13 mouse cellular contexts compared by ENCODE assay signal in the genomic region with DNA sequence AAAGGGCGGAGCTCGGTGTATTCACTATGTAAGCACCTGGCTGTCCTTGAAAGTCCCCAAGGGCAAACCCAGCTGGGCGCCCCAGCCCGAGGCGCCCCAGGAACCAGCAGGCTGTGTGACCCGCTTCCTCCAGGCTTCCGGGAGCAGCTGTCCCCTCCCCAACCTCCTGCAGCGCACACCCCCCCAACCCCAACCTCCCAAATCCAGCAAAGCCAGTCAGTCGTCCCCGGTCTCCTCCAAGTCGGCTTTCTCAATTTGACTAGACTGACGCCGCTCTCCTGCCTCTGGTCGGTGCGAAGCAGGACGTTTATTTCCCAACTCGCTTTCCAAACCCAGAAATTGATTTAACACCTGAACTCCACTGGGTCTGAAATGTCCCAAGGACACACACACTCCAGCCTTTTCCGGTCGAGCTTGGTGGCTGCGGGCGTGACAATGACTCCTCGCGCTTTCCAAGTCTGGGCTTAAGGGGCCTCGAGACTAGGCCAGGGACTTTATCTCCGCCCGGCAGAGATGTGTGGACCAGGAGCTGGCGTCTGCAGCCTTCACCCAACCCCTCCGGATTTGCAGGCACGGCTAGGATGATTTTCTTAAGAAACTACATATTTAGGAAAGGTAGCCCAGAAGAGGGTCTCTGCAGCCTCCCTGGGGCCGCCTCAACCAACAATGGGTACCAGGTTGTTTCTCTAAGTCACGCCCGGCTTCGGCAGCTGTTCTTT. TPM values are rescaled to one million over a fixed set of nuclear protein-coding genes. Genes with fewer than 3 reads are reported as not detected.
DNase-seq lines count a peak whose midpoint lies in the region; ATAC-seq and TF ChIP-seq lines count a peak whose summit lies in the region.
"Had no signal": no experiment of that assay in that cellular context is flagged by ENCODE, and none has a peak within 500 bp of the region (broad histone marks: within the 10 kb centered on the region; RNA-seq: fewer than 3 reads in every experiment).

No protein-coding gene starts in this region.

- H3K27me3 ChIP-seq in heart, postnatal 0 days (ENCODE audit: control insufficient read depth, insufficient read depth, low read length): peaks cover 100% of the 10 kb centered on the region
- peaks cover 93% of the 10 kb centered on the region for H3K27me3 ChIP-seq in hindbrain, embryonic 15.5 days
- H3K27me3 ChIP-seq in midbrain, embryonic 14.5 days (ENCODE audit: control insufficient read depth, insufficient read depth, low read length): peaks cover 31% of the 10 kb centered on the region
- H3K27me3 ChIP-seq: CH12.LX had no signal

- TF ChIP-seq EP300 in heart, postnatal 0 days (IDR thresholded peaks at IDR 0.05; ENCODE audit: low read depth): no peak

- H3K36me3 ChIP-seq in heart, postnatal 0 days (replicated peaks; ENCODE audit: control insufficient read depth, insufficient read depth, low read length): no peaks in the 10 kb centered on the region
- H3K36me3 ChIP-seq in hindbrain, embryonic 15.5 days: no peaks in the 10 kb centered on the region
- H3K36me3 ChIP-seq in midbrain, embryonic 14.5 days (ENCODE audit: control insufficient read depth, insufficient read depth, low read length): peaks cover 13% of the 10 kb centered on the region

- H3K4me3 ChIP-seq in heart, postnatal 0 days (ENCODE audit: low read depth, low read length): peak overlapping the region; percentile 1; the same call in 1 of the 2 replicates
- no peak overlapping the region for H3K4me3 ChIP-seq in hindbrain, embryonic 15.5 days
- peak overlapping the region; percentile 26 for H3K4me3 ChIP-seq in midbrain, embryonic 14.5 days (replicated peaks; ENCODE audit: low read depth, low read length)

- H3K9ac ChIP-seq in heart, postnatal 0 days (replicated peaks; ENCODE audit: low read depth, low read length): no peak overlapping the region
- no peak overlapping the region for H3K9ac ChIP-seq in hindbrain, embryonic 15.5 days
- peak overlapping the region; percentile 42; the same call in 1 of the 2 replicates for H3K9ac ChIP-seq in midbrain, embryonic 14.5 days (replicated peaks; ENCODE audit: low read length)

- no peaks in the 10 kb centered on the region; the same call in 1 of the 2 replicates for H3K4me1 ChIP-seq in heart, postnatal 0 days (ENCODE audit: control insufficient read depth, insufficient read depth)
- H3K4me1 ChIP-seq in hindbrain, embryonic 15.5 days (replicated peaks): 0 out of 2 replicates have a peak, but pooled peaks cover 6% of the 10 kb centered on the region
- peaks cover 31% of the 10 kb centered on the region for H3K4me1 ChIP-seq in midbrain, embryonic 14.5 days (ENCODE audit: control insufficient read depth, insufficient read depth, low read length)

- DNase-seq in heart, postnatal 0 days (ENCODE audit: low spot score): no peak
- DNase-seq in heart, adult 11 months: no peak
- peak; percentile 62 for DNase-seq in embryo, embryonic 10 days (ENCODE audit: low spot score)
- DNase-seq in midbrain, embryonic 14.5 days: no peak
- DNase-seq in lung, postnatal 14 days: no peak
- DNase-seq in natural killer cell, adult 2 months (ENCODE audit: low spot score in 2 of 2): no peak
- no peak for DNase-seq in lung, adult 18-20 months
- DNase-seq: adrenal gland, postnatal 10 days; cerebellum, postnatal 14 days; right cerebral cortex, postnatal 25 days; thymus, postnatal 4 days had no signal

- H3K27ac ChIP-seq in heart, postnatal 0 days (ENCODE audit: low read depth): no peak overlapping the region
- H3K27ac ChIP-seq in hindbrain, embryonic 15.5 days (replicated peaks): no peak overlapping the region
- H3K27ac ChIP-seq in midbrain, embryonic 14.5 days (replicated peaks; ENCODE audit: low read depth, low read length): peak overlapping the region; percentile 75

- WGBS in heart, postnatal 0 days: under 1% methylated on average over 33 of the region's 33 CpGs
- 1% methylated on average over 33 of the region's 33 CpGs for WGBS in hindbrain, embryonic 15.5 days
- 4% methylated on average over 33 of the region's 33 CpGs for WGBS in midbrain, embryonic 14.5 days

- no peaks in the 10 kb centered on the region for H3K9me3 ChIP-seq in heart, postnatal 0 days (replicated peaks; ENCODE audit: control insufficient read depth, low read length)
- H3K9me3 ChIP-seq in hindbrain, embryonic 15.5 days: no peaks in the 10 kb centered on the region
- no peaks in the 10 kb centered on the region for H3K9me3 ChIP-seq in midbrain, embryonic 14.5 days (ENCODE audit: control insufficient read depth, low read length)

- H3K4me2 ChIP-seq in heart, postnatal 0 days (ENCODE audit: low read depth, low read length): no peak overlapping the region
- no peak overlapping the region for H3K4me2 ChIP-seq in hindbrain, embryonic 15.5 days
- H3K4me2 ChIP-seq in midbrain, embryonic 14.5 days (ENCODE audit: low read length): peak overlapping the region; percentile 86

- no peak for ATAC-seq in heart, postnatal 0 days (ENCODE audit: insufficient read depth, low read depth)
- ATAC-seq in hindbrain, embryonic 15.5 days (ENCODE audit: low FRiP score, low read depth): 0 out of 2 replicates have a peak, but pooled peaks have one; percentile 30
- peak; percentile 55; the same call in 1 of the 2 replicates for ATAC-seq in midbrain, embryonic 14.5 days (ENCODE audit: low FRiP score, low TSS enrichment)

- TF ChIP-seq CTCF in heart, postnatal 0 days (IDR thresholded peaks at IDR 0.05; ENCODE audit: low read depth): no peak

RNA-seq across cellular contexts. Expression of a gene that starts 18.4 kb away (rescaled TPM):
- total RNA-seq in heart, postnatal 0 days (2014; rRNA removed; ENCODE audit: low replicate concordance): not detected in 2 replicates
- not detected in 2 replicates for polyA plus RNA-seq in heart, postnatal 0 days (2015; fragmentation: Nextera tagmentation; extraction: Ambion mirVana)
- polyA plus RNA-seq in hindbrain, embryonic 15.5 days (2015; fragmentation: Nextera tagmentation; extraction: Ambion mirVana): 21.9 and 36.3 TPM in 2 replicates
- polyA plus RNA-seq in midbrain, embryonic 14.5 days (2014; fragmentation: Nextera tagmentation; extraction: Ambion mirVana): 103 and 129 TPM in 2 replicates
- total RNA-seq: adrenal gland, postnatal 10 days; CH12.LX had no signal

Comparison
In these comparisons a context has a peak if more than half of its experiments do, and no peak if none do; other contexts are left out.
1. RNA of a gene that starts 18.4 kb away (polyA plus RNA-seq): 103 to 129 TPM in midbrain, embryonic 14.5 days and 21.9 to 36.3 TPM in hindbrain, embryonic 15.5 days; not detected in heart, postnatal 0 days; every median in the first group is over 10 times any median in the second.